Mouse (Mus musculus): Measurements from ENCODE around the gene Slc25a26. TPM values are rescaled to one million over a fixed set of nuclear protein-coding genes. Genes with fewer than 3 reads are reported as not detected.

Gene Slc25a26
- polyA plus RNA-seq, 1 experiment from 2014 or later: 13.2 TPM

DNA sequence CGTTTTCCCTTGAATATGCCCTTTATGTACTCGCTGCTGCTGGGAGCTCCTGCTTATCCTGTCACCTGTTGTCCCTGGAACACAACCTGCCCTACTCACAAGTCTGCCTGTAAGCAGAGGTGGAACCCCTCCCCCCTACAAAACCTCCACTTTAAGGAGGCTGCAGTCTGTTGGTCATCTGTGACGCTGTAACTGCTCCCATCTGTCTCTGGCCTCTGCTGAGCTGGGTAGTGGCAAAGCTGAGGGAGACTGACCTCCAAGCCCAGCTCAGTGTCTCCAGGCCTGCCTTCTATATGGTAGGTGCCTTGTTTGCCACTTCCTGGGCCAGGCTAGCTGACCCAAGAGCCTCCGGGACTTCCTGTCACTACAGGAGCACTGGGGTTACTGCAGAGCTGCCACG is 101.7 kb downstream of the Slc25a26 start:
- Histone ChIP-seq H3K9me3 (replicated peaks) (no peaks in the 10 kb centered on the region), H3K36me3 (peaks cover 35% of the 10 kb centered on the region; the same call in 1 of the 2 replicates), H3K4me1 (replicated peaks) (peaks cover 31% of the 10 kb centered on the region), H3K27me3 (no peaks in the 10 kb centered on the region), H3K4me3 (no peak overlapping the region), H3K4me2 (no peak overlapping the region), H3K27ac (peak overlapping the region; percentile 20; the same call in 1 of the 2 replicates), H3K9ac (no peak overlapping the region)
- WGBS: 75% methylated on average over 5 of the region's 5 CpGs
- ATAC-seq (replicated peaks; ENCODE audit: insufficient number of reproducible peaks, insufficient read depth, low FRiP score, low read depth): no peak

- no peak for ATAC-seq (replicated peaks; ENCODE audit: insufficient number of reproducible peaks, insufficient read depth, low FRiP score, low read depth)
Measured at GRCm38 (mm10) chr6:94604072-94604471, 103.9 kb downstream of the Slc25a26 start.

DNA sequence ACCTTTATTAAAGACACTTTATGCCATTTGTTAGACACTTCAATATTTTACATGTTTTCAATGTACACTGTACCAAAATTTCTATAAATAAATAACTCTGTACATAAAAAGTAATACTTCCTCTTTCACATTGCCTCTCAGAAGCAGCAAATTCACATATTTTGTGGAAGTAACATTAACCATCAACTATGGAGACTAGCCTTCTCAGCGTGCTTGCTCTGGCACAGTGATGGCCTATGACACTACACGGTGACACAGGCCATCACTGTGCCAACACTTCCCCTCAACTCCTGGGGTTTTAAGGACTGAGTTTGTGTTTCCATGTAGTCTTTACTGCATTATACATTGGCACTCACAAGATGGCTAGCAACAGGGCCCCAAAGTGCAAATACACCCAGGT is 104.4 kb downstream of the Slc25a26 start:
- H3K9me3 ChIP-seq (replicated peaks): no peaks in the 10 kb centered on the region
- H3K4me3 ChIP-seq: no peak overlapping the region
- H3K4me1 ChIP-seq (replicated peaks): peaks cover 11% of the 10 kb centered on the region
- no peak for ATAC-seq (replicated peaks; ENCODE audit: insufficient number of reproducible peaks, insufficient read depth, low FRiP score, low read depth)
- H3K27me3 ChIP-seq: no peaks in the 10 kb centered on the region
- WGBS: 87% methylated on average over 2 of the region's 2 CpGs
- H3K4me2 ChIP-seq: no peak overlapping the region
- H3K27ac ChIP-seq: no peak overlapping the region
- H3K9ac ChIP-seq: no peak overlapping the region
- H3K36me3 ChIP-seq: peaks cover 60% of the 10 kb centered on the region

More at GRCm38 (mm10) chr6:94604072-94604471, 103.9 kb downstream of the Slc25a26 start:
- Histone ChIP-seq H3K36me3 (peaks cover 56% of the 10 kb centered on the region), H3K4me2 (no peak overlapping the region), H3K9ac (no peak overlapping the region), H3K4me1 (replicated peaks) (peaks cover 13% of the 10 kb centered on the region), H3K27ac (no peak overlapping the region), H3K4me3 (no peak overlapping the region), H3K9me3 (replicated peaks) (no peaks in the 10 kb centered on the region), H3K27me3 (no peaks in the 10 kb centered on the region)
- 57% methylated on average over 3 of the region's 3 CpGs for WGBS

DNA sequence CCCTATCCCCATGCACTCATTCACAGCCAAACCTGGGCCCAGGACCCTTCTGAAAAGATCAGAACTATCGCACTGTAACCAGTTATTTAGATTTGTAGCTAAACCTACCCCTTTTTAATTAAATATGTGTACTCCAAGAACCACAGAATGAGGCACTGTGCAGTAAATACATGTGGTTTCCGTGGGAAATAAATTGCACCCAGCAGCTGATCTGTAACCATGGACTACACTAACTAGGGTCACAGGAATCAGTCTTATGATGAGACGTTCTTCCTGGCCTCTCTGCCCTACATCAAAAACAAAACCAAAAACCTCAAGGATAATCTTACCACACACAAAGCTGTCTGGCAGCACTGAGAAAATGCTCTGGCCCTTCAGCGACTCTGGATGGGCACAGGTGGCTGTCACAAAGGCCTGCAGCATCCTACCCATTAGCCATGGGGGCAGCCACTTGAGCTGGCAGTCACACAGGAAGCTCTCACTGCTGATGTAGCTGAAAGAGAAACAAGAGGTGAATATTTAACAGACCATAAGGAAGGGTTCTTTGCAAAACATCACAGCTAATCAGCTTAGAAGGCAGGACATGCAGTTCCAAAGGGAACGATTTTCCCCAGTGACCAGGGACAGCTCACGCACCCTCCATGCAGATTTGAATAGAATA is 113.2 kb downstream of the Slc25a26 start:
- Histone ChIP-seq H3K27ac (no peak overlapping the region), H3K27me3 (no peaks in the 10 kb centered on the region), H3K9ac (no peak overlapping the region), H3K36me3 (peaks cover 64% of the 10 kb centered on the region), H3K9me3 (replicated peaks) (no peaks in the 10 kb centered on the region), H3K4me3 (no peak overlapping the region), H3K4me1 (replicated peaks) (peaks cover 2% of the 10 kb centered on the region; the same call in 1 of the 2 replicates), H3K4me2 (no peak overlapping the region)
- no peak for ATAC-seq (replicated peaks; ENCODE audit: insufficient number of reproducible peaks, insufficient read depth, low FRiP score, low read depth)
- 74% methylated on average over 6 of the region's 6 CpGs for WGBS

GRCm38 (mm10) chr6:94614346-94614745 is 114.2 kb downstream of the Slc25a26 start:
- no peak for ATAC-seq (replicated peaks; ENCODE audit: insufficient number of reproducible peaks, insufficient read depth, low FRiP score, low read depth)
- peaks cover 55% of the 10 kb centered on the region; the same call in 1 of the 2 replicates for H3K36me3 ChIP-seq
- WGBS: 63% methylated on average over 6 of the region's 6 CpGs
- peaks cover 4% of the 10 kb centered on the region; the same call in 1 of the 2 replicates for H3K4me1 ChIP-seq (replicated peaks)
- H3K9me3 ChIP-seq (replicated peaks): no peaks in the 10 kb centered on the region
- H3K4me3 ChIP-seq: no peak overlapping the region
- H3K27me3 ChIP-seq: no peaks in the 10 kb centered on the region
- H3K9ac ChIP-seq: no peak overlapping the region
- no peak overlapping the region for H3K4me2 ChIP-seq
- no peak overlapping the region for H3K27ac ChIP-seq

DNA sequence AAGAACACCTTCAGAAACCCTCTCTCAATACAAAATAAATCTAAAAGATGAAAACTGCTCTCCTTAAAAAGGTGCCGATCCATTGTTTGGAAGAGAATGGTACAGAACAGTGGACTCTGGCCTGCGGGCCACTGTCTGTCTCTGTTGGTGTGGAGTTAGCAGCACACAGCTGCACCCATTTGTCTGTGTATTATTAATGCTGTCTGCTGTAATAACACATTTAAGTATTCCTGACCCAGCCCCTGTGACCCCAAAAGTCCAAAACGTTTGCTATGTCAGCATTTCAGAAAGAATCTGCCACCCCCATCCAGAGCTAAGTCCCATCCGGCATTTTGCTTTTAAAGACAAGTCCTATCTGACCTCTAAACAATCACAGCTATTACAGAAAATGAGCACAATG is 115.8 kb downstream of the Slc25a26 start:
- H3K36me3 ChIP-seq: peaks cover 40% of the 10 kb centered on the region; the same call in 1 of the 2 replicates
- no peaks in the 10 kb centered on the region for H3K27me3 ChIP-seq
- H3K9ac ChIP-seq: no peak overlapping the region
- no peak for ATAC-seq (replicated peaks; ENCODE audit: insufficient number of reproducible peaks, insufficient read depth, low FRiP score, low read depth)
- no peak overlapping the region for H3K27ac ChIP-seq
- no peak overlapping the region for H3K4me3 ChIP-seq
- no peaks in the 10 kb centered on the region for H3K9me3 ChIP-seq (replicated peaks)
- H3K4me2 ChIP-seq: no peak overlapping the region
- WGBS: 80% methylated on average over 4 of the region's 4 CpGs
- peaks cover 19% of the 10 kb centered on the region for H3K4me1 ChIP-seq (replicated peaks)

DNA sequence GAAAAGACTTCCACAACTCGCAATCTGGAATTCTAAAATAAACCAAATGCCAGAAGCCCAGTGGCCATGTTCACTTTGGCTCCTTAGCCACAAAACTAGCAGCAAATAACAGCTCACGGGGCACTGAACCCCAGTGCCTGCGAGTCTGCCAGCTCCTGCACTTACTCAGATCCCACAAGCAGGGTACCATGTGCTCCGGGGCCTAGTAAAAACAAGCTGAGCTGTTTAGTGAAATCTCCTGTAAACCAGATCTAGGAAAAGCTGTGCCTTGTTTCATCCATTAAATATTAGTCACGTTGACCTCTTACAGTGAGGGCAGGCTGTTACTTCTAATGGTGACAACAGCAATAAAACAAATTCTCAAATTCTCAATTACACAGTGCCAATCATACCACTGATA is 118.5 kb downstream of the Slc25a26 start:
- Histone ChIP-seq H3K4me3 (no peak overlapping the region), H3K9me3 (replicated peaks) (no peaks in the 10 kb centered on the region), H3K27ac (no peak overlapping the region), H3K9ac (no peak overlapping the region), H3K36me3 (peaks cover 26% of the 10 kb centered on the region), H3K4me1 (replicated peaks) (peaks cover 24% of the 10 kb centered on the region), H3K27me3 (no peaks in the 10 kb centered on the region), H3K4me2 (no peak overlapping the region)
- WGBS: 74% methylated on average over 5 of the region's 5 CpGs
- no peak for ATAC-seq (replicated peaks; ENCODE audit: insufficient number of reproducible peaks, insufficient read depth, low FRiP score, low read depth)

DNA sequence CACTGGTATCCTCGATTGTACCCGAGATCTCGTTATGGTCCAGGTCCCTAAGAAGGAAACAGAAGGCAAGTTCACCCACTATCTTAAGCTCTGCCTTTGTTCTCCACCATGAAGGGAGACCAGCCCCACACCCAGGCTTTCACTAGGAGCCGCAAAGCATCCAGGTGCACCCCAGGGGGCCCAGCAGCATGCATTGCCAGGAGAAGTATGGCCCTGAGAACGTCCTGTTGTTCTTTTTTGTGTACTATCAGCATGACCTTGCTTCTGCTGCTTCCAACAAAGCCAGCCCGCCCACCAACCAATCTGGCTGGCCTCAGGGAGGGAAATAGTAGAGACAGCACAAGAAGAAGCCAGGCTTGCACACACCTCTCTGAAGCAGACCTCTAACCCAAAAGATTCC is 120.2 kb downstream of the Slc25a26 start:
- peaks cover 24% of the 10 kb centered on the region for H3K4me1 ChIP-seq (replicated peaks)
- H3K36me3 ChIP-seq: peaks cover 26% of the 10 kb centered on the region
- no peaks in the 10 kb centered on the region for H3K27me3 ChIP-seq
- no peak overlapping the region for H3K4me3 ChIP-seq
- WGBS: 64% methylated on average over 6 of the region's 6 CpGs
- no peak overlapping the region for H3K9ac ChIP-seq
- ATAC-seq (replicated peaks; ENCODE audit: insufficient number of reproducible peaks, insufficient read depth, low FRiP score, low read depth): no peak
- H3K4me2 ChIP-seq: no peak overlapping the region
- 0 out of 2 replicates have a peak overlapping the region, but pooled peaks have one; percentile 15 for H3K27ac ChIP-seq
- no peaks in the 10 kb centered on the region for H3K9me3 ChIP-seq (replicated peaks)

- H3K27me3 ChIP-seq: no peaks in the 10 kb centered on the region
- 56% methylated on average over 9 of the region's 9 CpGs for WGBS
- ATAC-seq (replicated peaks; ENCODE audit: insufficient number of reproducible peaks, insufficient read depth, low FRiP score, low read depth): no peak
- 0 out of 2 replicates have a peak overlapping the region, but pooled peaks have one; percentile 15 for H3K27ac ChIP-seq
- no peaks in the 10 kb centered on the region for H3K9me3 ChIP-seq (replicated peaks)
- no peak overlapping the region for H3K4me2 ChIP-seq
- H3K36me3 ChIP-seq: peaks cover 28% of the 10 kb centered on the region
- peaks cover 26% of the 10 kb centered on the region for H3K4me1 ChIP-seq (replicated peaks)
- no peak overlapping the region for H3K9ac ChIP-seq
- H3K4me3 ChIP-seq: no peak overlapping the region
Measured at GRCm38 (mm10) chr6:94620801-94621301, 120.7 kb downstream of the Slc25a26 start.

- Histone ChIP-seq H3K27ac (no peak overlapping the region), H3K9me3 (replicated peaks) (no peaks in the 10 kb centered on the region), H3K36me3 (peaks cover 16% of the 10 kb centered on the region), H3K9ac (no peak overlapping the region), H3K4me3 (no peak overlapping the region), H3K4me2 (no peak overlapping the region), H3K27me3 (no peaks in the 10 kb centered on the region), H3K4me1 (replicated peaks) (peaks cover 32% of the 10 kb centered on the region)
- no peak for ATAC-seq (replicated peaks; ENCODE audit: insufficient number of reproducible peaks, insufficient read depth, low FRiP score, low read depth)
- WGBS: 78% methylated on average over 4 of the region's 4 CpGs
Measured at GRCm38 (mm10) chr6:94622983-94623382, 122.9 kb downstream of the Slc25a26 start.

GRCm38 (mm10) chr6:94624543-94624942 is 124.4 kb downstream of the Slc25a26 start:
- peaks cover 28% of the 10 kb centered on the region for H3K4me1 ChIP-seq (replicated peaks)
- H3K27ac ChIP-seq: no peak overlapping the region
- H3K9ac ChIP-seq: no peak overlapping the region
- H3K4me2 ChIP-seq: no peak overlapping the region
- no peaks in the 10 kb centered on the region for H3K27me3 ChIP-seq
- peaks cover 16% of the 10 kb centered on the region for H3K36me3 ChIP-seq
- no peaks in the 10 kb centered on the region for H3K9me3 ChIP-seq (replicated peaks)
- no peak overlapping the region for H3K4me3 ChIP-seq
- WGBS: 77% methylated on average over 5 of the region's 5 CpGs
- no peak for ATAC-seq (replicated peaks; ENCODE audit: insufficient number of reproducible peaks, insufficient read depth, low FRiP score, low read depth)

DNA sequence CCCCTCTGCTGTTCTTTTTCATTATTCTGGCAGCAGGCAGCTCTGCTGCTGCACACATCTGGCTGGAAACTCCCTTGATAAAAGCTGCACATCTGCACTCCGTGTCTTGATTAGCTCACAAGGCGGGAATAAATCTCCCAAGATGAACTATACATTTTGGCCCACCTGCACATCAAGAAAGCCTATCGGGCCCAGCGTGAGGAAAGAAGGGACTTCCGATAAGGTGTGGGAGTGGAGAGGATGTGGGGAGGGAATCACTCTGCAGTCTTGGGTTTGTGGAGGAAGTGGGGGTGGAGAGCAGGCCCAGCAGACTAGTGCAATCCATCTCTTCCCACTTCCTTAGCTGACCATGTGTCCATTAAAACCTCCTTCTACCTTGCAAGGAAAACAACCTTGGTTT is 125.8 kb downstream of the Slc25a26 start:
- Histone ChIP-seq H3K4me1 (replicated peaks) (peaks cover 16% of the 10 kb centered on the region), H3K9me3 (replicated peaks) (no peaks in the 10 kb centered on the region), H3K4me3 (no peak overlapping the region), H3K27me3 (no peaks in the 10 kb centered on the region), H3K4me2 (no peak overlapping the region), H3K9ac (no peak overlapping the region), H3K36me3 (peaks cover 16% of the 10 kb centered on the region), H3K27ac (no peak overlapping the region)
- 55% methylated on average over 5 of the region's 5 CpGs for whole genome bisulfite sequencing
- ATAC-seq (replicated peaks; ENCODE audit: insufficient number of reproducible peaks, insufficient read depth, low FRiP score, low read depth): no peak
